Mouse (Mus musculus) stomach, embryonic 14.5 days (tissue): ENCODE results near the gene Plk5. TPM values are rescaled to one million over a fixed set of nuclear protein-coding genes. Genes with fewer than 3 reads are reported as not detected.
A peak's percentile ranks its signal among the peaks of the same experiment; 100 is the strongest.

ENCODE experiments used
- ATAC-seq: fragments of 200-750 bp; cut with Nextera tagmentation; 2 replicates; pipeline ENCODE4 v1.8.0; 2017; ENCODE audit warnings: low read depth, moderate TSS enrichment; ENCODE audit not compliant: insufficient number of reproducible peaks, insufficient read depth, low FRiP score
- H3K27ac ChIP-seq: fragments of 300-500 bp; sonication (generic); 2 replicates; pipeline ENCODE4 v1.5.1; 2014; ENCODE audit warnings: mild to moderate bottlenecking, low read length, moderate library complexity, mixed read lengths
- H3K27me3 ChIP-seq: fragments of 300-500 bp; sonication (generic); 2 replicates; pipeline ENCODE4 v1.6.1; 2014; ENCODE audit warnings: low read length, control low read depth, mixed read lengths; ENCODE audit not compliant: control insufficient read depth, insufficient read depth
- H3K36me3 ChIP-seq: fragments of 300-500 bp; sonication (generic); 2 replicates; pipeline ENCODE4 v1.6.1; 2014; ENCODE audit warnings: mild to moderate bottlenecking, control low read depth, low read length, moderate library complexity, mixed read lengths; ENCODE audit not compliant: control insufficient read depth, insufficient read depth
- H3K4me1 ChIP-seq: fragments of 300-500 bp; sonication (generic); 2 replicates; pipeline ENCODE4 v1.6.1; 2014; ENCODE audit warnings: low read length, control low read depth, mixed read lengths; ENCODE audit not compliant: control insufficient read depth, insufficient read depth
- H3K4me2 ChIP-seq: fragments of 300-500 bp; sonication (generic); replicated peaks from 2 replicates; pipeline ENCODE4 v1.6.1; 2014; ENCODE audit warnings: low read depth, low read length, control low read depth
- H3K4me3 ChIP-seq: fragments of 300-500 bp; sonication (generic); 2 replicates; pipeline ENCODE4 v1.5.1; 2014; ENCODE audit warnings: low read depth, low read length, control low read depth
- H3K9ac ChIP-seq: fragments of 300-500 bp; sonication (generic); replicated peaks from 2 replicates; pipeline ENCODE4 v1.6.1; 2014; ENCODE audit warnings: low read depth, mild to moderate bottlenecking, control low read depth, low read length, moderate library complexity, mixed read lengths
- H3K9me3 ChIP-seq: fragments of 300-500 bp; sonication (generic); 2 replicates; pipeline ENCODE4 v1.6.1; 2016; ENCODE audit warnings: low read depth, low read length, control low read depth; ENCODE audit not compliant: control insufficient read depth
- WGBS: fragments of 180-500 bp; shearing (Covaris S2); extraction: QIAGEN DNeasy Blood & Tissue Kit; methylation state at CpG from one replicate; pipeline ENCODE4 v1.1.7; 2014; 5-methylcytosine and 5-hydroxymethylcytosine counted together
- polyA plus RNA-seq: library from polyadenylated mRNA; unstranded; fragments of >200 nt; fragmentation: Nextera tagmentation; extraction: Ambion mirVana; gene quantifications from 2 replicates; pipeline ENCODE4 v1.2.1, GENCODE M21; 2014

Plk5 gene
- polyA plus RNA-seq, 1 experiment from 2014 or later = 0.30 TPM

GRCm38 (mm10) chr10:80357336-80357735 is 1.1 kb downstream of the Plk5 start:
- 30% methylated on average over 7 of the region's 7 CpGs for WGBS

DNA sequence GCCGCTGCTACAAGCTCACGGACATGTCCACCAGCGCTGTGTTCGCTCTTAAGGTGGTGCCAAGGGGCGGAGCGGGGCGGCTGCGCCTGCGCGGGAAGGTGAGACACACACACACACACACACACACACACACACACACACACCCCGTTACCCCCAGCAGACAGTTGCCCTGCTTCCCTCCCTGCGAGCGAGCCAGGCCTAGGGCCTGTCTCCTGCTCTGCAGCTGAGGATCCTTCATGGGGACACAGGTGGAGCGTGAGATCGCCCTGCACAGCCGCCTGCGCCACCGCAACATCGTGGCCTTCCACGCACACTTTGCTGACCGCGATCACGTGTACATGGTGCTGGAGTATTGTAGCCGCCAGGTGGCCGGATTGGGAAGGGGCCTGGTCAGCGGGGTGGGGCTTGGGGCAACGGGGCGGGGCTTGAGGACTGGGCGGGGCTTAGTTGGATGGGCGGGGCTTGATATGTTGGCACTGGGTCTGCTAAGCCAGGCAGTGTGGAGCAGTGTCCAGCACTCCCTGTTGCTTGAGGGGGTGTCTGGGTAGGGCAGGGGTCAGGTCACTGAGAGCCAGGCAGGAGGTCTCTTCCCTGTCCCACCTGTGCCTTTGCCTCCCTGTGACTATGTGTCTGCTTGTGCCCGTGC is 1.9 kb downstream of the Plk5 start:
- whole genome bisulfite sequencing = 6% methylated on average over 31 of the region's 31 CpGs
- Histone ChIP-seq H3K4me2 (peak overlapping the region; percentile 35), H3K9ac (no peak overlapping the region), H3K9me3 (no peaks in the 10 kb centered on the region), H3K27ac (no peak overlapping the region), H3K4me3 (0 out of 2 replicates have a peak overlapping the region, but pooled peaks have one; percentile 12), H3K27me3 (peaks cover 40% of the 10 kb centered on the region), H3K4me1 (peaks cover 9% of the 10 kb centered on the region; the same call in 1 of the 2 replicates), H3K36me3 (no peaks in the 10 kb centered on the region)
- ATAC-seq = peak; percentile 26

More at GRCm38 (mm10) chr10:80357336-80357735, 1.1 kb downstream of the Plk5 start:
- Histone ChIP-seq H3K9ac (no peak overlapping the region), H3K27me3 (peaks cover 47% of the 10 kb centered on the region), H3K4me2 (peak overlapping the region; percentile 35), H3K9me3 (no peaks in the 10 kb centered on the region), H3K4me1 (peaks cover 9% of the 10 kb centered on the region; the same call in 1 of the 2 replicates), H3K4me3 (peak overlapping the region; percentile 12; the same call in 1 of the 2 replicates), H3K27ac (no peak overlapping the region), H3K36me3 (no peaks in the 10 kb centered on the region)
- 0 out of 2 replicates have a peak, but pooled peaks have one; percentile 3 for ATAC-seq

- 32% methylated on average over 6 of the region's 6 CpGs for WGBS
- Histone ChIP-seq H3K4me2 (no peak overlapping the region), H3K27me3 (0 out of 2 replicates have a peak, but pooled peaks cover under 1% of the 10 kb centered on the region), H3K36me3 (no peaks in the 10 kb centered on the region), H3K27ac (no peak overlapping the region), H3K4me1 (no peaks in the 10 kb centered on the region), H3K9ac (no peak overlapping the region), H3K4me3 (no peak overlapping the region), H3K9me3 (no peaks in the 10 kb centered on the region)
- no peak for ATAC-seq
Measured at GRCm38 (mm10) chr10:80363734-80364133, 7.5 kb downstream of the Plk5 start.

DNA sequence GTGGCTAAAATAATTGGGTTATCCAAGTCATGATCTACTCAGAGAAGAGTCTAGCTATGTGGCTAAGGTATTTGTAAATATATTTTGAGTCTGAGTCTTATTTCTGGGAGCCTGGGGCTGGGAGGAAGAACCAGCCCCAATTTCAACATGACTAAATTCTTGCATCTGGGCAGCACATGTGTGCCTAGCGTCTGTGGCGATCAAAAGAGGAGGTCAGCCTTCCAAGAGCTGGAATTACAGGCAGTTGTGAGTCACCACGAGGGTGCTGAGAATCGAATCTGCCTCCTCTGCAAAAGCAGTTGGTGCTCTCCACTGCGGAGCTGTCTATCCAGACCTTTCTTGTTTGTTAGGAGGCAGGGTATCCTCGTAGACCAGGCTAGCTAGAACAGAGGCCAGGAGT is 9.5 kb downstream of the Plk5 start:
- ATAC-seq = no peak
- Histone ChIP-seq H3K4me1 (no peaks in the 10 kb centered on the region), H3K9me3 (no peaks in the 10 kb centered on the region), H3K9ac (no peak overlapping the region), H3K27me3 (no peaks in the 10 kb centered on the region), H3K4me2 (no peak overlapping the region), H3K4me3 (no peak overlapping the region), H3K36me3 (no peaks in the 10 kb centered on the region), H3K27ac (no peak overlapping the region)
- 62% methylated on average over 6 of the region's 6 CpGs for WGBS

- Histone ChIP-seq H3K27me3 (no peaks in the 10 kb centered on the region), H3K9me3 (no peaks in the 10 kb centered on the region), H3K36me3 (no peaks in the 10 kb centered on the region), H3K4me2 (no peak overlapping the region), H3K9ac (no peak overlapping the region), H3K27ac (no peak overlapping the region), H3K4me3 (no peak overlapping the region), H3K4me1 (no peaks in the 10 kb centered on the region)
- 61% methylated on average over 5 of the region's 5 CpGs for WGBS
- ATAC-seq = no peak
Measured at GRCm38 (mm10) chr10:80367954-80368353, 11.7 kb downstream of the Plk5 start.

DNA sequence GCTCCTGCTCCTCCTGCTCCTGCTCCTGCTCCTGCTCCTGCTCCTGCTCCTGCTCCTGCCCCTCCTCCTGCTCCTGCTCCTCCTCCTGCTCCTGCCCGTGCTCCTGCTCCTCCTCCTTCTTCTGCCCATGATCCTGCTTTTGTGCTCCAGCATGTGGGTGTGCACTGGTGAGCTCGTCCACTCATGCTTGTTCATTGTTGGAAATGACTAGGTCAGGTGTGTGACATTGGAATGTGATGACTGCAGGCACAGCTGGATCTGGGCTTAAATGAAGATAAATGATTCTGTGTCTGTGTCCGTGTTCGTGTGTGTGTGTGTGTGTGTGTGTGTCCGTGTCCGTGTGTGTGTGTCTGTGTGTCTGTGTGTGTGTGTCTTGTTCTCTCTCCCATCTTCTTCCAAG is 12.1 kb downstream of the Plk5 start:
- no peaks in the 10 kb centered on the region for H3K4me1 ChIP-seq
- H3K27ac ChIP-seq = no peak overlapping the region
- no peak for ATAC-seq
- H3K27me3 ChIP-seq = no peaks in the 10 kb centered on the region
- 81% methylated on average over 6 of the region's 6 CpGs for WGBS
- no peaks in the 10 kb centered on the region for H3K9me3 ChIP-seq
- no peak overlapping the region for H3K4me2 ChIP-seq
- H3K4me3 ChIP-seq = no peak overlapping the region
- no peaks in the 10 kb centered on the region for H3K36me3 ChIP-seq
- H3K9ac ChIP-seq = no peak overlapping the region

GRCm38 (mm10) chr10:80369995-80370747 is 13.9 kb downstream of the Plk5 start:
- no peaks in the 10 kb centered on the region for H3K36me3 ChIP-seq
- 80% methylated on average over 21 of the region's 21 CpGs for WGBS
- H3K4me1 ChIP-seq = no peaks in the 10 kb centered on the region
- no peak overlapping the region for H3K4me3 ChIP-seq
- no peak overlapping the region for H3K27ac ChIP-seq
- no peak overlapping the region for H3K9ac ChIP-seq
- ATAC-seq = no peak
- H3K9me3 ChIP-seq = no peaks in the 10 kb centered on the region
- no peaks in the 10 kb centered on the region for H3K27me3 ChIP-seq
- no peak overlapping the region for H3K4me2 ChIP-seq

- Histone ChIP-seq H3K27me3 (no peaks in the 10 kb centered on the region), H3K9me3 (no peaks in the 10 kb centered on the region), H3K27ac (no peak overlapping the region), H3K4me3 (peak overlapping the region; percentile 7; the same call in 1 of the 2 replicates), H3K9ac (no peak overlapping the region), H3K4me1 (no peaks in the 10 kb centered on the region), H3K36me3 (no peaks in the 10 kb centered on the region), H3K4me2 (peak overlapping the region; percentile 13; the same call in 1 of the 2 replicates)
- ATAC-seq = peak; percentile 66; the same call in 1 of the 2 replicates
- WGBS = 4% methylated on average over 12 of the region's 12 CpGs
Measured at GRCm38 (mm10) chr10:80371411-80371966, 15.2 kb downstream of the Plk5 start.
